Mouse (Mus musculus): Measurements from ENCODE around the gene Ntm. TPM values are rescaled to one million over a fixed set of nuclear protein-coding genes. Genes with fewer than 3 reads are reported as not detected.

Gene Ntm
- polyA plus RNA-seq, 1 experiment, result not detected

GRCm38 (mm10) chr9:29100624-29101023 lies 862.3 kb downstream of the Ntm start:
- no peak for TF ChIP-seq MAX (IDR thresholded peaks at IDR 0.05; ENCODE audit: low read depth)
- no peak for TF ChIP-seq MYOG (IDR thresholded peaks at IDR 0.05; ENCODE audit: control insufficient read depth in 1 of 3, insufficient read depth in 1 of 3, insufficient read length in 2 of 3, low read depth in 2 of 3)
- TF ChIP-seq TCF12 (IDR thresholded peaks at IDR 0.05; ENCODE audit: insufficient read depth, poor library complexity, severe bottlenecking), result no peak
- TF ChIP-seq REST (IDR thresholded peaks at IDR 0.05; ENCODE audit: insufficient read depth, insufficient read length), result no peak
- TF ChIP-seq POLR2A (IDR thresholded peaks at IDR 0.05; ENCODE audit: insufficient read length, low read depth), result no peak
- TF ChIP-seq MYOD1 (IDR thresholded peaks at IDR 0.05; ENCODE audit: control insufficient read depth in 1 of 3, insufficient read length in 2 of 3, low read depth in 2 of 3), result no peak
- TF ChIP-seq CEBPB (IDR thresholded peaks at IDR 0.05; ENCODE audit: insufficient read depth, poor library complexity, severe bottlenecking), result no peak
- H3K27me3 ChIP-seq (ENCODE audit: control insufficient read depth, insufficient read depth, insufficient read length), result no peaks in the 10 kb centered on the region
- no peak overlapping the region for H3ac ChIP-seq (ENCODE audit: control insufficient read depth, insufficient read length)
- no peaks in the 10 kb centered on the region for H3K79me2 ChIP-seq (ENCODE audit: control insufficient read depth, insufficient read depth)
- no peak overlapping the region for H3K4me2 ChIP-seq (ENCODE audit: low read depth)
- no peak overlapping the region for H3K4me3 ChIP-seq
- H3K36me3 ChIP-seq (ENCODE audit: control insufficient read depth, insufficient read depth), result no peaks in the 10 kb centered on the region

GRCm38 (mm10) chr9:29092443-29092842 lies 870.5 kb downstream of the Ntm start:
- H3K4me3 ChIP-seq, result no peak overlapping the region
- H3K27me3 ChIP-seq (ENCODE audit: control insufficient read depth, insufficient read depth, insufficient read length), result no peaks in the 10 kb centered on the region
- no peak overlapping the region for H3ac ChIP-seq (ENCODE audit: control insufficient read depth, insufficient read length)
- TF ChIP-seq POLR2AphosphoS2 (IDR thresholded peaks at IDR 0.05; ENCODE audit: insufficient read length, low read depth) (no peak), MYOG (IDR thresholded peaks at IDR 0.05; ENCODE audit: control insufficient read depth in 1 of 3, insufficient read depth in 1 of 3, insufficient read length in 2 of 3, low read depth in 2 of 3) (no peak), MAX (IDR thresholded peaks at IDR 0.05; ENCODE audit: low read depth) (no peak), SRF (IDR thresholded peaks at IDR 0.05; ENCODE audit: control insufficient read depth, insufficient read length, low read depth) (no peak), TCF3 (IDR thresholded peaks at IDR 0.05; ENCODE audit: insufficient read length, low read depth) (no peak), MYOD1 (IDR thresholded peaks at IDR 0.05; ENCODE audit: control insufficient read depth in 1 of 3, insufficient read length in 2 of 3, low read depth in 2 of 3) (no peak), USF1 (IDR thresholded peaks at IDR 0.05; ENCODE audit: low read depth) (no peak), REST (IDR thresholded peaks at IDR 0.05; ENCODE audit: insufficient read depth, insufficient read length) (no peak), POLR2A (IDR thresholded peaks at IDR 0.05; ENCODE audit: insufficient read length, low read depth) (no peak), TCF12 (IDR thresholded peaks at IDR 0.05; ENCODE audit: insufficient read depth, poor library complexity, severe bottlenecking) (no peak), CEBPB (IDR thresholded peaks at IDR 0.05; ENCODE audit: insufficient read depth, poor library complexity, severe bottlenecking) (no peak), E2F4 (IDR thresholded peaks at IDR 0.05; ENCODE audit: insufficient read depth) (no peak)
- no peaks in the 10 kb centered on the region for H3K36me3 ChIP-seq (ENCODE audit: control insufficient read depth, insufficient read depth)
- no peak overlapping the region for H3K4me2 ChIP-seq (ENCODE audit: low read depth)
- no peaks in the 10 kb centered on the region for H3K79me2 ChIP-seq (ENCODE audit: control insufficient read depth, insufficient read depth)

- Histone ChIP-seq H3K4me2 (ENCODE audit: low read depth) (no peak overlapping the region), H3K27me3 (ENCODE audit: control insufficient read depth, insufficient read depth, insufficient read length) (no peaks in the 10 kb centered on the region), H3K79me2 (ENCODE audit: control insufficient read depth, insufficient read depth) (no peaks in the 10 kb centered on the region), H3K36me3 (ENCODE audit: control insufficient read depth, insufficient read depth) (no peaks in the 10 kb centered on the region), H3K4me3 (no peak overlapping the region), H3ac (ENCODE audit: control insufficient read depth, insufficient read length) (no peak overlapping the region)
- no peak for TF ChIP-seq POLR2A (IDR thresholded peaks at IDR 0.05; ENCODE audit: insufficient read length, low read depth)
- no peak for TF ChIP-seq SRF (IDR thresholded peaks at IDR 0.05; ENCODE audit: control insufficient read depth, insufficient read length, low read depth)
- no peak for TF ChIP-seq MAX (IDR thresholded peaks at IDR 0.05; ENCODE audit: low read depth)
- no peak for TF ChIP-seq MYOG (IDR thresholded peaks at IDR 0.05; ENCODE audit: control insufficient read depth in 1 of 3, insufficient read depth in 1 of 3, insufficient read length in 2 of 3, low read depth in 2 of 3)
- peak; percentile 57 for TF ChIP-seq REST (IDR thresholded peaks at IDR 0.05; ENCODE audit: insufficient read depth, insufficient read length)
- TF ChIP-seq MYOD1 (IDR thresholded peaks at IDR 0.05; ENCODE audit: control insufficient read depth in 1 of 3, insufficient read length in 2 of 3, low read depth in 2 of 3), result no peak
Observed at GRCm38 (mm10) chr9:29088657-29089056, 874.3 kb downstream of the Ntm start.

- no peaks in the 10 kb centered on the region for H3K27me3 ChIP-seq (ENCODE audit: control insufficient read depth, insufficient read depth, insufficient read length)
- no peak overlapping the region for H3ac ChIP-seq (ENCODE audit: control insufficient read depth, insufficient read length)
- no peaks in the 10 kb centered on the region for H3K36me3 ChIP-seq (ENCODE audit: control insufficient read depth, insufficient read depth)
- H3K4me2 ChIP-seq (ENCODE audit: low read depth), result no peak overlapping the region
- no peak overlapping the region for H3K4me3 ChIP-seq
- no peaks in the 10 kb centered on the region for H3K79me2 ChIP-seq (ENCODE audit: control insufficient read depth, insufficient read depth)
- TF ChIP-seq MAX (IDR thresholded peaks at IDR 0.05; ENCODE audit: low read depth), result no peak
- no peak for TF ChIP-seq USF1 (IDR thresholded peaks at IDR 0.05; ENCODE audit: low read depth)
- TF ChIP-seq REST (IDR thresholded peaks at IDR 0.05; ENCODE audit: insufficient read depth, insufficient read length), result no peak
- no peak for TF ChIP-seq TCF3 (IDR thresholded peaks at IDR 0.05; ENCODE audit: insufficient read length, low read depth)
- TF ChIP-seq CEBPB (IDR thresholded peaks at IDR 0.05; ENCODE audit: insufficient read depth, poor library complexity, severe bottlenecking), result no peak
- no peak for TF ChIP-seq MYOD1 (IDR thresholded peaks at IDR 0.05; ENCODE audit: control insufficient read depth in 1 of 3, insufficient read length in 2 of 3, low read depth in 2 of 3)
- no peak for TF ChIP-seq TCF12 (IDR thresholded peaks at IDR 0.05; ENCODE audit: insufficient read depth, poor library complexity, severe bottlenecking)
- TF ChIP-seq POLR2A (IDR thresholded peaks at IDR 0.05; ENCODE audit: insufficient read length, low read depth), result no peak
- no peak for TF ChIP-seq MYOG (IDR thresholded peaks at IDR 0.05; ENCODE audit: control insufficient read depth in 1 of 3, insufficient read depth in 1 of 3, insufficient read length in 2 of 3, low read depth in 2 of 3)
- TF ChIP-seq E2F4 (IDR thresholded peaks at IDR 0.05; ENCODE audit: insufficient read depth), result no peak
- TF ChIP-seq POLR2AphosphoS2 (IDR thresholded peaks at IDR 0.05; ENCODE audit: insufficient read length, low read depth), result no peak
- TF ChIP-seq SRF (IDR thresholded peaks at IDR 0.05; ENCODE audit: control insufficient read depth, insufficient read length, low read depth), result no peak
Observed at GRCm38 (mm10) chr9:29087656-29088055, 875.3 kb downstream of the Ntm start.

- no peaks in the 10 kb centered on the region for H3K79me2 ChIP-seq (ENCODE audit: control insufficient read depth, insufficient read depth)
- TF ChIP-seq TCF12 (IDR thresholded peaks at IDR 0.05; ENCODE audit: insufficient read depth, poor library complexity, severe bottlenecking) (no peak), POLR2A (IDR thresholded peaks at IDR 0.05; ENCODE audit: insufficient read length, low read depth) (no peak), MYOG (IDR thresholded peaks at IDR 0.05; ENCODE audit: control insufficient read depth in 1 of 3, insufficient read depth in 1 of 3, insufficient read length in 2 of 3, low read depth in 2 of 3) (no peak)
- H3ac ChIP-seq (ENCODE audit: control insufficient read depth, insufficient read length), result no peak overlapping the region
- no peak overlapping the region for H3K4me3 ChIP-seq
- no peak overlapping the region for H3K4me2 ChIP-seq (ENCODE audit: low read depth)
- no peaks in the 10 kb centered on the region for H3K36me3 ChIP-seq (ENCODE audit: control insufficient read depth, insufficient read depth)
- no peaks in the 10 kb centered on the region for H3K27me3 ChIP-seq (ENCODE audit: control insufficient read depth, insufficient read depth, insufficient read length)
Observed at GRCm38 (mm10) chr9:29087171-29087570, 875.8 kb downstream of the Ntm start.
